Mouse (Mus musculus) neural tube, embryonic 15.5 days (tissue): ENCODE data around the gene Prss35. TPM values are rescaled to one million over a fixed set of nuclear protein-coding genes. Genes with fewer than 3 reads are reported as not detected.

Experiments
- ATAC-seq: fragments of 200-750 bp; cut with Nextera tagmentation; 2 replicates; pipeline ENCODE4 v1.8.0; 2017; ENCODE audit warnings: mild to moderate bottlenecking, moderate TSS enrichment, moderate library complexity; ENCODE audit not compliant: low FRiP score
- H3K27ac ChIP-seq: fragments of 300-500 bp; sonication (generic); replicated peaks from 2 replicates; pipeline ENCODE4 v1.5.1; 2015; ENCODE audit warnings: mild to moderate bottlenecking, inconsistent platforms
- H3K27me3 ChIP-seq: fragments of 300-500 bp; sonication (generic); replicated peaks from 2 replicates; pipeline ENCODE4 v1.6.1; 2015; ENCODE audit warnings: inconsistent platforms
- H3K36me3 ChIP-seq: fragments of 300-500 bp; sonication (generic); 2 replicates; pipeline ENCODE4 v1.6.1; 2015; ENCODE audit warnings: inconsistent platforms
- H3K4me1 ChIP-seq: fragments of 300-500 bp; sonication (generic); 2 replicates; pipeline ENCODE4 v1.6.1; 2015; ENCODE audit warnings: inconsistent platforms
- H3K4me2 ChIP-seq: fragments of 300-500 bp; sonication (generic); 2 replicates; pipeline ENCODE4 v1.6.1; 2015; ENCODE audit warnings: inconsistent platforms, mild to moderate bottlenecking, moderate library complexity
- H3K4me3 ChIP-seq: fragments of 300-500 bp; sonication (generic); replicated peaks from 2 replicates; pipeline ENCODE4 v1.5.1; 2015; ENCODE audit warnings: mild to moderate bottlenecking, inconsistent platforms
- H3K9ac ChIP-seq: fragments of 300-500 bp; sonication (generic); replicated peaks from 2 replicates; pipeline ENCODE4 v1.6.1; 2015; ENCODE audit warnings: mild to moderate bottlenecking, inconsistent platforms
- H3K9me3 ChIP-seq: fragments of 300-500 bp; sonication (generic); replicated peaks from 2 replicates; pipeline ENCODE4 v1.6.1; 2016; ENCODE audit warnings: inconsistent platforms
- WGBS: fragments of 180-500 bp; shearing (Covaris S2); methylation state at CpG from one replicate; pipeline ENCODE4 v1.1.7; 2015; ENCODE audit warnings: mixed read lengths; 5-methylcytosine and 5-hydroxymethylcytosine counted together
- polyA plus RNA-seq: library from polyadenylated mRNA; unstranded; fragments of >200 nt; fragmentation: Nextera tagmentation; extraction: Ambion mirVana; gene quantifications from 2 replicates; pipeline ENCODE4 v1.2.1, GENCODE M21; 2015

Prss35 gene
- polyA plus RNA-seq, 1 experiment from 2014 or later, result 11.0 TPM

GRCm38 (mm10) chr9:86734795-86735194 is 8.7 kb upstream of the Prss35 start:
- Histone ChIP-seq H3K27me3 (no peaks in the 10 kb centered on the region), H3K4me2 (no peak overlapping the region), H3K27ac (no peak overlapping the region), H3K9me3 (no peaks in the 10 kb centered on the region), H3K4me3 (no peak overlapping the region), H3K4me1 (no peaks in the 10 kb centered on the region), H3K36me3 (no peaks in the 10 kb centered on the region), H3K9ac (no peak overlapping the region)
- no peak for ATAC-seq
- 65% methylated on average over 9 of the region's 9 CpGs for WGBS

- Histone ChIP-seq H3K4me3 (no peak overlapping the region), H3K4me1 (no peaks in the 10 kb centered on the region), H3K4me2 (no peak overlapping the region), H3K27me3 (no peaks in the 10 kb centered on the region), H3K9ac (no peak overlapping the region), H3K27ac (no peak overlapping the region), H3K9me3 (no peaks in the 10 kb centered on the region), H3K36me3 (no peaks in the 10 kb centered on the region)
- 95% methylated on average over 4 of the region's 4 CpGs for WGBS
- ATAC-seq, result no peak
Observed at GRCm38 (mm10) chr9:86736991-86737390, 6.5 kb upstream of the Prss35 start.

- Histone ChIP-seq H3K4me3 (no peak overlapping the region), H3K4me2 (no peak overlapping the region), H3K9ac (no peak overlapping the region), H3K36me3 (no peaks in the 10 kb centered on the region), H3K27ac (no peak overlapping the region), H3K9me3 (no peaks in the 10 kb centered on the region), H3K4me1 (peaks cover 3% of the 10 kb centered on the region), H3K27me3 (no peaks in the 10 kb centered on the region)
- ATAC-seq, result no peak
- WGBS, result 89% methylated on average over 1 of the region's 1 CpGs
Observed at GRCm38 (mm10) chr9:86738067-86738466, 5.4 kb upstream of the Prss35 start.

GRCm38 (mm10) chr9:86738801-86739200 is 4.6 kb upstream of the Prss35 start:
- H3K4me3 ChIP-seq, result no peak overlapping the region
- ATAC-seq, result no peak
- H3K27ac ChIP-seq, result no peak overlapping the region
- H3K9ac ChIP-seq, result no peak overlapping the region
- H3K36me3 ChIP-seq, result no peaks in the 10 kb centered on the region
- H3K4me2 ChIP-seq, result no peak overlapping the region
- no peaks in the 10 kb centered on the region for H3K9me3 ChIP-seq
- H3K4me1 ChIP-seq, result peaks cover 10% of the 10 kb centered on the region
- whole genome bisulfite sequencing, result 94% methylated on average over 8 of the region's 8 CpGs
- no peaks in the 10 kb centered on the region for H3K27me3 ChIP-seq

- Histone ChIP-seq H3K4me3 (no peak overlapping the region), H3K9ac (no peak overlapping the region), H3K27ac (no peak overlapping the region), H3K4me2 (no peak overlapping the region), H3K4me1 (peaks cover 11% of the 10 kb centered on the region), H3K9me3 (no peaks in the 10 kb centered on the region), H3K36me3 (no peaks in the 10 kb centered on the region), H3K27me3 (no peaks in the 10 kb centered on the region)
- ATAC-seq, result no peak
- 25% methylated on average over 3 of the region's 3 CpGs for WGBS
Observed at GRCm38 (mm10) chr9:86739971-86740370, 3.5 kb upstream of the Prss35 start.

GRCm38 (mm10) chr9:86744041-86744440 is 592 bp downstream of the Prss35 start:
- no peaks in the 10 kb centered on the region for H3K27me3 ChIP-seq
- no peaks in the 10 kb centered on the region for H3K36me3 ChIP-seq
- 43% methylated on average over 5 of the region's 5 CpGs for WGBS
- peaks cover 11% of the 10 kb centered on the region for H3K4me1 ChIP-seq
- H3K4me3 ChIP-seq, result peak overlapping the region; percentile 41
- peak overlapping the region; percentile 51; the same call in 1 of the 2 replicates for H3K9ac ChIP-seq
- no peak for ATAC-seq
- no peaks in the 10 kb centered on the region for H3K9me3 ChIP-seq
- H3K27ac ChIP-seq, result no peak overlapping the region
- H3K4me2 ChIP-seq, result peak overlapping the region; percentile 79

- peaks cover 11% of the 10 kb centered on the region for H3K4me1 ChIP-seq
- H3K36me3 ChIP-seq, result no peaks in the 10 kb centered on the region
- 35% methylated on average over 13 of the region's 13 CpGs for WGBS
- ATAC-seq, result peak; percentile 87
- H3K9ac ChIP-seq, result no peak overlapping the region
- no peak overlapping the region; the same call in 1 of the 2 replicates for H3K4me2 ChIP-seq
- no peaks in the 10 kb centered on the region for H3K27me3 ChIP-seq
- no peaks in the 10 kb centered on the region for H3K9me3 ChIP-seq
- no peak overlapping the region for H3K4me3 ChIP-seq
- H3K27ac ChIP-seq, result no peak overlapping the region
Observed at GRCm38 (mm10) chr9:86745926-86746581, 2.6 kb downstream of the Prss35 start.

GRCm38 (mm10) chr9:86762477-86763376 is 19.3 kb downstream of the Prss35 start:
- 61% methylated on average over 8 of the region's 8 CpGs for WGBS
- Histone ChIP-seq H3K27ac (no peak overlapping the region), H3K27me3 (no peaks in the 10 kb centered on the region), H3K36me3 (peaks cover 6% of the 10 kb centered on the region), H3K9ac (no peak overlapping the region), H3K9me3 (no peaks in the 10 kb centered on the region), H3K4me2 (no peak overlapping the region), H3K4me3 (no peak overlapping the region), H3K4me1 (no peaks in the 10 kb centered on the region)
- no peak for ATAC-seq

- Histone ChIP-seq H3K9me3 (no peaks in the 10 kb centered on the region), H3K27me3 (no peaks in the 10 kb centered on the region), H3K36me3 (peaks cover 12% of the 10 kb centered on the region), H3K27ac (no peak overlapping the region), H3K4me1 (no peaks in the 10 kb centered on the region), H3K4me3 (no peak overlapping the region), H3K4me2 (no peak overlapping the region), H3K9ac (no peak overlapping the region)
- whole genome bisulfite sequencing, result 60% methylated on average over 2 of the region's 2 CpGs
- no peak for ATAC-seq
Observed at GRCm38 (mm10) chr9:86764002-86764401, 20.6 kb downstream of the Prss35 start.

GRCm38 (mm10) chr9:86766991-86767390 is 23.5 kb downstream of the Prss35 start:
- Histone ChIP-seq H3K4me1 (no peaks in the 10 kb centered on the region), H3K27ac (no peak overlapping the region), H3K27me3 (no peaks in the 10 kb centered on the region), H3K9me3 (no peaks in the 10 kb centered on the region), H3K4me2 (no peak overlapping the region), H3K9ac (no peak overlapping the region), H3K36me3 (peaks cover 30% of the 10 kb centered on the region), H3K4me3 (no peak overlapping the region)
- ATAC-seq, result no peak
- 74% methylated on average over 10 of the region's 10 CpGs for WGBS

- Histone ChIP-seq H3K4me1 (no peaks in the 10 kb centered on the region), H3K4me2 (no peak overlapping the region), H3K27me3 (no peaks in the 10 kb centered on the region), H3K36me3 (peaks cover 59% of the 10 kb centered on the region), H3K27ac (no peak overlapping the region), H3K9ac (no peak overlapping the region), H3K9me3 (no peaks in the 10 kb centered on the region), H3K4me3 (no peak overlapping the region)
- 88% methylated on average over 3 of the region's 3 CpGs for WGBS
- no peak for ATAC-seq
Observed at GRCm38 (mm10) chr9:86772897-86773296, 29.4 kb downstream of the Prss35 start.

- Histone ChIP-seq H3K9me3 (no peaks in the 10 kb centered on the region), H3K27ac (no peak overlapping the region), H3K9ac (no peak overlapping the region), H3K27me3 (no peaks in the 10 kb centered on the region), H3K4me2 (no peak overlapping the region), H3K4me3 (no peak overlapping the region), H3K4me1 (no peaks in the 10 kb centered on the region), H3K36me3 (peaks cover 61% of the 10 kb centered on the region)
- WGBS, result 86% methylated on average over 8 of the region's 8 CpGs
- no peak for ATAC-seq
Observed at GRCm38 (mm10) chr9:86773996-86774395, 30.5 kb downstream of the Prss35 start.
